In genomic region chr3:98049671-98050070, GRCm38 (mm10) we compare ENCODE assay signal across 17 mouse cellular contexts.
"Had no signal": no experiment of that assay in that cellular context is flagged by ENCODE, and none has a peak within 500 bp of the region (broad histone marks: within the 10 kb centered on the region; RNA-seq: fewer than 3 reads in every experiment).

No protein-coding gene starts in this region.

- H3K9ac ChIP-seq: lung, embryonic 14.5 days; midbrain, embryonic 12.5 days; neural tube, embryonic 13.5 days; neural tube, embryonic 15.5 days had no signal

- H3K4me3 ChIP-seq: midbrain, embryonic 10.5 days; midbrain, embryonic 12.5 days; myocyte; neural tube, embryonic 13.5 days; neural tube, embryonic 15.5 days had no signal

- H3K36me3 ChIP-seq: midbrain, embryonic 12.5 days; neural tube, embryonic 13.5 days; neural tube, embryonic 15.5 days had no signal

- H3K9me3 ChIP-seq: midbrain, embryonic 10.5 days; midbrain, embryonic 12.5 days; neural tube, embryonic 13.5 days; neural tube, embryonic 15.5 days had no signal

- ATAC-seq: midbrain, embryonic 16.5 days had no signal

- H3K27me3 ChIP-seq: neural tube, embryonic 13.5 days; neural tube, embryonic 15.5 days had no signal

- DNase-seq: lung, embryonic 14.5 days; lung, postnatal 4 days; midbrain, embryonic 14.5 days; retina, postnatal 1 day; right cerebral cortex, adult 18-20 months; right cerebral cortex, postnatal 25 days; right cerebral cortex, postnatal 4 days; spleen, adult 18-20 months; thymus, adult 18-20 months; thymus, postnatal 14 days; thymus, postnatal 36 days had no signal

- H3K27ac ChIP-seq: midbrain, embryonic 10.5 days; midbrain, embryonic 12.5 days; neural tube, embryonic 13.5 days; neural tube, embryonic 15.5 days had no signal

- H3K4me2 ChIP-seq: lung, embryonic 14.5 days; midbrain, embryonic 12.5 days; neural tube, embryonic 13.5 days; neural tube, embryonic 15.5 days had no signal
